Mouse (Mus musculus) induced T-regulatory cell, adult 2 months (primary cell): Measurements from ENCODE around the gene Abca15.
"Not testable (repeated sequence)": the region's sequence is repeated elsewhere in the genome, so short reads cannot be mapped to it uniquely, and the experiment has no call there.

Experiments
- DNase-seq: peaks from one replicate; pipeline ENCODE4 v3.0.0-alpha.2; 2012; ENCODE audit warnings: low read depth

Abca15 gene

DNA sequence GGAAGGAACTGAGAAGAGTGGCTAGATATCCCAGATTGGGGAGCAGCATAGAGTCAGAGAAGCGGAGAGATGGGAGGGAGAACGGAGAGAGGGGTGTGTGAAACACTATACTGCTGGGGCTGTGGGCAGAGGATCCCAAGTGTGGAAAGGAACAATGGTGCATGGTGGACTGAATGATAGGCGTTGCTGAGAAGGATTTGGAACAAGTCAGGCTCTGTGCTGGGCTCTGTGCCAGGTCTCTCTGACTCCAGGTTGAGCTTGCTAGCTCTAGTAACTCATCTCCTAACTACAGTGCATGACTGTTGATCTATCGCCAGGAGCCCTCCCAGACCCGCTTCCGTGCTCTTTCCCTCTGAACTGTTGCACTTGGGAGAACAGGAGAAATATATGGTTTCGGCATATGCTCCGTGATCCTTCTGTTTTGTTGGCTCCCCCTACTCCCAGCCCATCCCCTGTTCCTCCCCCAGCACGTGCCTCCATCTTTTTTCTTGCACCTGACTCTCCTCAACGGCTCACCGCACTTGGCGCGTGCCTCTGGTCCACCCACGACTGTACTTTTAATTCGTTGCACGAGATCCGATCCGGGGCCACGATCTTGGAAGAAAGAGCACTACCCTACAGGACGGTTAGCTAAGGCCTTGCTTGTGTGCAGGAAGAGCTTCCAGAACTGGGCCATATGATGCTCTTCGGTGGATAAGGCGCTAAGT is at the start of gene Abca15:
Gene Abca15 (plus strand): TSS at position 584 of the 707 bp plus-strand sequence.
- no peak for DNase-seq

DNA sequence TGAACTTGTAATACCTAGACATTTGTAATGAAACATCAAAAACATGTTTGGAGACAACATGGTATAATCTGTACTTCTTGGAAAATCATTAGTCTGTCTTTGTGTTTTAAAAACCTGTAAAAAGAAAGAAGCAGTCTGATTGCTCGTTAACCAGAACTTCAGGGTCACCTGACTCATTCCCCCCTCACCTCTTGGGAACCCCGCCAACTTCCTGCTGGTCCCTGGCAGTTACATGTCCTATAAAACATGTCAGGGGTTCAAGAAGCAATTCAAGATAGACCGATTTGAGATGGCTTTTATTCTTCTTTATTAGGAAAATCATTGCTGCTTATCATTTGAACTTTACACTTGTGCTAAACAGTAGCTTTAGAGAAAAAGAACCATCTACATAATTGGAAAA is 43.2 kb upstream of the Abca15 start:
- DNase-seq = no peak

DNA sequence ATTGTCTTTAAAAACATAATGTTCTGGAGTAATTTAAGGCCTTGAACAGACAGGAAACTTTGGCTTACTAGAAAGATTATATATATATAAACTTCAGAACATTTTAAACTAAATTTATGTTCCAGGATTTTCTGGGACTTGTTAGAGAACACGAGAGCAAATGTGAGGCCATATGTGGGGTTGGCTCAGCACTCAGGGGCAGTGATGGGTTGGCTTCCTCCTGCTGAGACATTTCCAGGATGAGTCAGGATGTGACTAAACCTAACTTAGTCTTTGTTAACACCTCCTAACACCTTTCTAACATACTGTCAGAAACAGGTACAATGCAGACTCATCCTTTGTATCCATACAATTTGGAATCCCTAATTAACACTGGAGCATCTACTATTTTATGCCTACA is 12.4 kb upstream of the Abca15 start:
- no peak for DNase-seq

DNA sequence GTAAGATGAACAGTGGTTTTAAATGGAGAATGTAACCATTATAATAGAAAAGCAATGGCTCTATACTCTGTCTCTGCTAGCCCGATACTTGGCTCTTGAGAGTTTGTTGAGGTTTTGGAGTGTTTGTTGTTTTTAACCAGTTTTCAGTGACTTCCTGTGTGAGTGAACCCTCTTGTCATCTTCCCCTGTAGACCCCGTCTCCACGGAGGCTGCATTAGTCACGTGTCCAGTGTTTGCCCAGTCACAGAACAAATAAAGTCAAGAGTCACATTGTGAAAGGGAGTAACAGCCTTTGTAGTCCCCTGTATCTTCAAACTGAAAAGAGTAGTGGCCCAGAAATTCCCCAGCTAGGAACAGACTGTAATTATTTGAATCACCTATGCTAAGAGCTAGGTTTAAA is 5.5 kb upstream of the Abca15 start:
- no peak for DNase-seq

DNA sequence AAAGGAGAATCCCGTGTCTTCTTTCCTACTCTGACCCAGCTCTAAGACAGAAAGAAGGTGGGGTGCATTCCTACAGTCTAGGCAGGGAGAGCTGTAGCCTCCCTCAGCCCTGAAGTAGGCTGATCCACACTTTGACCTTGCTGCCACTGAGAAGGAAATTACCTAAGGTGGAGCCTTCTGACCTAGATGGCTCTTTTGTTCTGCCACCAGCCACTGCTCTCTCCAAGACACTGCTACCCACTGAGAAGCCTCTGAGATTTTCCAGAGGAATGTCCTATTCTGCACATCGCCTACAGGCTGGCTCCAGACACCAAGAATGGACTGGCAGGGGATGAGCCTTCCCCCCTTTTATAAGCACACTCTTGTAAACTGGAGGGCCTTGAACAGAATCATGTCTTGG is 2.6 kb upstream of the Abca15 start:
- not testable (repeated sequence) for DNase-seq

DNA sequence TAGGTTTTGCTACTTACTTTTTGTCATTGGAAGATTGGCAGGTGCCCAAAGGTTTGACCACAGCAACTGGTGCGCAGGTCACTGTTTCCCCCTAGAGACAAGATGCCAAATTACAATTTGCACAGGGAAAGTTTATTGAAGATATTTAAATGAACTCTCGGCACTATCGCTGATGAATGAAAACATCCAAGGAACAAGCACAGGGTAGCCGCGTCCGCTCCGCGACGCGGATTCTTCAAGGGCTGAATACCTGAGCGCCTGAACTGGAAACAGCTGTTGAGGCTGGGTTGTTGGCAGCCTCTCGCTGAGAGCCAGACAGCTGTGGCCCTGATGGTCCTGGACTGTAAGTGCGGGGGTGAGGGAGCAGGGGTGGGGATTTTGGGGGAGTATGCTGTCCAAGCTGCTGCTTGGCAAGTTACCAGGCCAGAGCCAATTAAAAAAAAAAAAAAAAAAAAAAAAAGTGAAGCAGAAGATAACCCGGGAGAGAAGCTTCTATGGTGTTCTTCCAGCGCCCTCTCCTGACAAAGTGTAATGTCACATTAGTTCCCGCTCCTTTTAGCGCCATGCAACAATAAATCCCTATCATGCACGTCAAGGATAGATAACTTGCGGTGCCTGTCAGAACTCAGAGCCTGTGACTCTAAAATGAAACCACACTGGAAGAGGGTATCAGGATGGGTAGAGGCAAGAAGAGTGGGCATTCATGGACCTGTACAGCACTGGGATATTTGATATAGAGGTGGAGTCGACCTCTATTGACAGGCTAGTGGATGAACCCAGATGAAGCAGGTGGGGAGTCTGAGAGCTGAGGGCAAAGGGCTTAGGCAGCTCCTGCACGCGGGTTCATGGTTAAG is 1.0 kb upstream of the Abca15 start:
- DNase-seq = no peak

DNA sequence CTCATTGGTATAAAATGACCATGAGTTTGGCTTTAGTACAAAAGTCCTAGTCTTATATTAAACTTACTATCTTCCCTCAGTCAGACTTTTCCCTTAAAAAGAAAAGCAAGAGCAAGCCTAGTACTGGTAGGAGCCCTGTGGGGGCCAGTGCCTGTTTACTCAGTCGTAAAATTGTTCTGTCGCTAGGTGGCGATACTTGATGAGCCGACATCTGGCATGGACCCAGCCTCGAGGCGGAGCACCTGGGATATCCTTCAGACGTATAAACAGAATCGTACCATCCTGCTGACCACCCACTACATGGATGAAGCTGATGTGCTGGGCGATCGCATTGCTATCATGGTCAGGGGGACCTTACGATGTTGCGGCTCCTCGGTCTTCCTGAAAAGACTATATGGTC is 32.7 kb downstream of the Abca15 start:
- DNase-seq = no peak

DNA sequence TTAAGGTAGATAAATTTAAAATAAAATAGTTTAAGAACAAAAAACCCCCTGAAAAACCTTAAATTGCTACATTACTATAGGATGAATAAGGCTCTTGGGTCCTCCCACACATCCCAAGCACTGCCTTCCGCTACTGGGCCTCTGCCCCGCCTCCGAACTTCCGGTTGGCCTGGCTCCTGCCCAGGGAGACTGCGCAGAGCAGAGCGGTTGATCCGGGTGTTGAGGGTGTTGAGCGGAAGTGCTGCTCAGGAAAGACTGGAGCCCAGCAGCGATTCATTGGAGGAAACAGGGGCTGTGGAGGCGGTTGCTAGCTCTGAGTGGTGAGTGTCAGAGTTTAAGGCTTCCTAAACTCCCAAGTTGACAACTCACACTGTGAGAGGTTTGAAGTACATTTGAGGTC is 81.0 kb downstream of the Abca15 start, which contains the start of gene Abca16:
Gene Abca16 (plus strand): TSS at position 201 of the 400 bp plus-strand sequence.
- DNase-seq = no peak

DNA sequence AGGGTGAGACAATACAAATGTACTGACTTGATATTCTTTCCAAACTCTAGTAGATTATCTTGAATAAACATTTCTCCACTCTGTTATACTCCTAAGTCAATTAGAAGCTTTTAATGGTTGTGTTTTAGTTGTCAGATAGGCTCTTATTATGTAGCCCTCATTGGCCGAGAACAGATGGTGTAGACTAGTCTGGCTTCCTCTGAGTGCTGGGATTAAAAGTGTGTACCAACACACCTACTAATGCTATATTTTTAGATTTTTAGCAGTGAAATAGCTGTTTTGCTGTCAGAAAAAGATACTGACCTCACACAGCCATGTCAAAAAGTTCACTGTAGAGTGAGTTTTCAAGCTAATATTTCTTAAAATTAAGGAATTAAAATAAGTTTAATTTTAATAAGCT is 83.9 kb downstream of the Abca15 start:
- DNase-seq = no peak

DNA sequence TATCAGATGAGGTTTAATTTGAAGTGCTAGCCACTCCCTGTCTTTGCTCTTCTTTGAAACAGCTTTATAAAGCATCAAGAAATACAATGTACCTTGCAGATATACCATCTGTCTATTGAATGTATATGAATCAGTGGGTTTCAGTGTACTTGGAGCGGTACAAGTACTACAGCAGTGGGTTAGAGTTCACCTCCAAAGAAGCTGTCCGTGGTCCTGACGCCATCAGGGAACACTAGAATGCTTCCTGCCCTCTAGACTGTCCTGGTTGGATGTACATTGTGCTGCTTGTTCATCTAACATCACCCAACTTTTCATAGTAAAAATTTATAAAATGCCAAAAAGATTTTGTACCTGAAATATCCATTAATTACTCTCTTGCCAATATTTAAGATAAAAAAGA is 98.2 kb downstream of the Abca15 start:
- DNase-seq = no peak

DNA sequence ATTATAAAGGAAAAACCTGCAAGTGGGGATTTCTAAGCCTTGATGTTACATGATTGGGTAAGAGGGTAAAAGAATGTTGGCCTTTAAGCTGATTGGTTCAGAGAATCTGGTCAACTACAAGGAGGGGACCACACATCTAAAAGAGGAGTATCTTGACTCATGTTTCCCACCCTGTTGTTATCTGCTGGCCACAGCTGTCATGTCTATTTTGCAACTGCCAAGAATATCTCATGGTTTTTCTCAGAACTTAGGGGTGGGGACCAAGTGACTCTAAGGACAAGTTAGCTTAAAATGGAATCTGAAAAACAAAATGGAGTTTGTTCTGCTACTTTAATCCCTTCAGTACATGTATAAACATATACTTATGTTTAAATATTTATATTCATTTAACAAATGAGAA is 103.0 kb downstream of the Abca15 start:
- no peak for DNase-seq
